Mouse (Mus musculus): ENCODE data around the gene Hnf1a. TPM values are rescaled to one million over a fixed set of nuclear protein-coding genes. Genes with fewer than 3 reads are reported as not detected.

The Hnf1a gene
- total RNA-seq, 1 experiment from 2014 or later, result not detected

Other genes with a start within 250 kb of the Hnf1a start
- 74.6 and 93.8 TPM in 2 replicates for gene Ankrd13a, start 196.4 kb downstream of the Hnf1a start, total RNA-seq (2021)
- 50.4 and 52.3 TPM in 2 replicates for gene Git2, start 195.6 kb downstream of the Hnf1a start, total RNA-seq (2021)
- 35.7 and 47.5 TPM in 2 replicates for gene 1500011B03Rik, start 147.6 kb downstream of the Hnf1a start, total RNA-seq (2021)
- not detected in 2 replicates for gene 4930519G04Rik, start 117.4 kb downstream of the Hnf1a start, total RNA-seq (2021)
- gene Gm9936, start 112.4 kb downstream of the Hnf1a start, total RNA-seq (2021), result 0.09 TPM in 1 of 2 replicates, not detected in the other
- 10.7 and 18.9 TPM in 2 replicates for gene Oasl2, start 74.2 kb downstream of the Hnf1a start, total RNA-seq (2021)
- gene Oasl1, start 47.9 kb downstream of the Hnf1a start, total RNA-seq (2021), result 1.3 and 1.8 TPM in 2 replicates
- 34.0 and 46.2 TPM in 2 replicates for gene 2210016L21Rik, start 28.9 kb downstream of the Hnf1a start, total RNA-seq (2021)
- gene Sppl3, start 40.0 kb upstream of the Hnf1a start, total RNA-seq (2021), result 52.2 and 59.0 TPM in 2 replicates
- not detected in 2 replicates for gene Gm10401, start 127.2 kb upstream of the Hnf1a start, total RNA-seq (2021)
- gene Acads, start 148.3 kb upstream of the Hnf1a start, total RNA-seq (2021), result 181 and 197 TPM in 2 replicates
- 36.2 and 41.3 TPM in 2 replicates for gene Unc119b, start 163.9 kb upstream of the Hnf1a start, total RNA-seq (2021)
- 139 and 194 TPM in 2 replicates for gene Mlec, start 187.1 kb upstream of the Hnf1a start, total RNA-seq (2021)
- gene Cabp1, start 223.3 kb upstream of the Hnf1a start, total RNA-seq (2021), result 36.4 and 44.4 TPM in 2 replicates

Data from adrenal gland, postnatal 25 days (tissue).